Mouse (Mus musculus): Measurements from ENCODE around the gene Gm10320.

DNA sequence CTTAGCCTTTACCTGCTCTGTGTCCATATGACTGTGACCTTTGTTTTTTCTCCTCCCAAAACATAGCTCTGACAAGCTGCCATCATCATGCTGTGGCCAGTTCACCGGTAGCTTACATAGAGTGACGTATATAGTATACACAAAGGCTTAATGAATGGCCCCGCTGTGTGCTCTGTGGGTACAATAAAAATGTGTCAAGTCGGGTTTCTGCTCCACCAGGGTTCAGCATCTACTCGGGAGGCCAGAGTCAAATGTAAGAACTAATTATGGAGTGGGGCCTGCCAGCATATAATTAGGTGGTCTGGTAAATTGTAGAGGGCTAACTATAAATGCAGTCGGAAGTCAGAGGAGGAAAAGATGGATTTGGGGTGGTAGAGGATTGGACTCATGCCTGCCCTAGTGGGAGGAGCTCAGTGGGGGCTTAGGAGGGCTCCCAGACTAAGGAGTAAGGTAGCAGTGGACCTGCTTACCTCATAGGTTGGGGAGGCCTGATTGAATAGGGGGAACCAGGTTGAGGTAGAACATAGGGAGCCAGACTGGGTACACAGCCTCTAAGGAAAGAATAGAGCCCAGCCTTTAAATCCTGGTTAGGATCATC, 32.0 kb upstream of the Gm10320 start:
- TF ChIP-seq CTCF (IDR thresholded peaks at IDR 0.05; ENCODE audit: low read depth) = no peak
- no peak for TF ChIP-seq EP300 (IDR thresholded peaks at IDR 0.05; ENCODE audit: low read depth)

Measured in liver, embryonic 14.5 days (tissue).